Mouse (Mus musculus): ENCODE measurements around the gene Mtg2.

DNA sequence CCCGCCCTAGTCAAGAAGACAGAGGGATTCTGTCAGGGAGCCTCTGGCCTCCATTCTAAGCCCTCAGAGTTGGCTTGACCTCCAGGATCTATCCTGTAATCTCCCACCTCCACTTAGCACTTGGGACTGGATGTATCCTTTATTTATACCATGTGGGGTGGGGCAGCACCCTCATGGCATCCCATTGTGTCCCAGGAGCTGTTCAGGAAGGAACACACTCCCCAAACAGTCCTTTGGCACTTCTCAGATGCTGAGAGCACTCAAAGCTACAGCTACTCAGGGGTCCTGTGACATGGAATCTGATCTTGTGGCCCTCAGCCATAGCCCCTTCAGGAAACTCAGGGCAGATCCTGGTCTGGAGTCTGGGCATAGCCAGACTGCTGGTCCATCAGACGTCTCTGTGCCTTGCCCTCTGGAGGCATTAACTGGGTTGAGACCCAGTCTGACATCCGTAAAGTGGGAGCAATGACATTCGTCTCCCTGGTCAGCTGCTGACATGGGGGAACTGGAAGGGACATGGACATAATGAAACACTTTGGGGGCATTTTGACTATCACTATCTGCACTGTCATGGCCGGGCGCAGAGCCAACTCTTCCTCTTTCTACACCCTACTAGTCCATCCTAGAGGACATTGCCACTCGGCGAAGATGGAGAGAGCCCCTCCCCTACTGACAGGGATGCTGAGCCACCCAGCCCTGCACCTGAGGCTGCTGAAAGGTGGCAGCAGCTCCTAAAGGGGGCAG is 46.5 kb downstream of the Mtg2 start:
- TF ChIP-seq CTCF (IDR thresholded peaks at IDR 0.05; ENCODE audit: insufficient read depth, low read depth, low read length) (no peak), POLR2A (IDR thresholded peaks at IDR 0.05; ENCODE audit: insufficient read depth, low read depth, low read length) (no peak)
